Comparison of ENCODE assay signal across 27 mouse cellular contexts in the genomic region with DNA sequence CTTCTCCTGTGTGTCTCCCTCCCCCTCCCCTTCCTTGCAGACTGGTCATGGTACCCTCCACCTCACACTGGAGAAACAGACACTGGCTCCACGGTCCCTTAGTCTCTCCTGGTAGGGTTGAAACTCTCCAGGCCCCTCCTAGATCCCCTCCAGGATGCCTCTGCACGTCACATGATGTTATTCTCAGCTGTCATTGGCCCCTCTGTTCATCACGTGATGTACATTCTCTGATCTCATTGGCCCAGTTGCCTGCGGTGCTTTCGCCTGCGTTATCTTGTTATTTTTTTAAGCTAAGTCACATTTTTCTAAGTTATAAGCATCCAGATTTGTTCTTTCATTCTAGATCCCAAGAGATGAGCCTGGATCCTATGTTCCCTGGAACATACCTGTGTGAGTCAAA. TPM values are rescaled to one million over a fixed set of nuclear protein-coding genes. Genes with fewer than 3 reads are reported as not detected.
"Had no signal": no experiment of that assay in that cellular context is flagged by ENCODE, and none has a peak within 500 bp of the region (broad histone marks: within the 10 kb centered on the region; RNA-seq: fewer than 3 reads in every experiment).

No protein-coding gene starts in this region.

- H3K27me3 ChIP-seq: heart, embryonic 15.5 days; hindbrain, embryonic 13.5 days; hindbrain, embryonic 15.5 days; kidney, embryonic 15.5 days; limb, embryonic 13.5 days; limb, embryonic 15.5 days; liver, embryonic 12.5 days had no signal

- H3K4me3 ChIP-seq: gastrocnemius, adult 2 months; heart, embryonic 13.5 days; heart, embryonic 15.5 days; hindbrain, embryonic 13.5 days; hindbrain, embryonic 15.5 days; kidney, embryonic 15.5 days; limb, embryonic 13.5 days; limb, embryonic 15.5 days; liver, embryonic 12.5 days had no signal

- H3K4me1 ChIP-seq: heart, embryonic 15.5 days; hindbrain, embryonic 13.5 days; hindbrain, embryonic 15.5 days; kidney, embryonic 15.5 days; limb, embryonic 13.5 days; limb, embryonic 15.5 days; liver, embryonic 12.5 days had no signal

- H3K27ac ChIP-seq: gastrocnemius, adult 2 months; heart, embryonic 13.5 days; heart, embryonic 15.5 days; hindbrain, embryonic 13.5 days; hindbrain, embryonic 15.5 days; hindbrain, postnatal 0 days; kidney, embryonic 15.5 days; kidney, postnatal 0 days; limb, embryonic 13.5 days; limb, embryonic 15.5 days; liver, embryonic 12.5 days; liver, embryonic 14.5 days had no signal

- DNase-seq: gastrocnemius, adult 2 months; gastrocnemius, postnatal 10 days; gastrocnemius, postnatal 25 days; heart, postnatal 14 days; heart, postnatal 36 days; kidney, adult 11 months; kidney, adult 2 months; kidney, adult 9 months; kidney, postnatal 14 days; kidney, postnatal 36 days; layer of hippocampus, adult 9-11 months; left cerebral cortex, postnatal 4 days had no signal

- H3K36me3 ChIP-seq: heart, embryonic 13.5 days; heart, embryonic 15.5 days; hindbrain, embryonic 13.5 days; hindbrain, embryonic 15.5 days; kidney, embryonic 15.5 days; limb, embryonic 13.5 days; limb, embryonic 15.5 days; liver, embryonic 12.5 days had no signal

RNA-seq across cellular contexts. Expression of gene Aox3, which starts 7.2 kb away (rescaled TPM):
- total RNA-seq: hematopoietic stem cell, adult 5-6 weeks had no signal
- polyA plus RNA-seq: heart, embryonic 11.5 days; hindbrain, embryonic 11.5 days; large intestine, adult 2 months; liver, embryonic 12.5 days had no signal
